Mouse (Mus musculus) embryonic facial prominence, embryonic 13.5 days (tissue): ENCODE measurements around the gene Nccrp1. TPM values are rescaled to one million over a fixed set of nuclear protein-coding genes. Genes with fewer than 3 reads are reported as not detected.
A peak's percentile ranks its signal among the peaks of the same experiment; 100 is the strongest.

Experiments used
- ATAC-seq: fragments of 200-750 bp; cut with Nextera tagmentation; 2 replicates; pipeline ENCODE4 v1.8.0; 2017; ENCODE audit warnings: low read depth; ENCODE audit not compliant: insufficient number of reproducible peaks, insufficient read depth, low FRiP score, low TSS enrichment
- H3K27ac ChIP-seq: fragments of 300-500 bp; sonication (generic); 2 replicates; pipeline ENCODE4 v1.5.1; 2015; ENCODE audit warnings: moderate library complexity, mild to moderate bottlenecking, inconsistent platforms
- H3K27me3 ChIP-seq: fragments of 300-500 bp; sonication (generic); 2 replicates; pipeline ENCODE4 v1.6.1; 2015; ENCODE audit warnings: mild to moderate bottlenecking, inconsistent platforms
- H3K36me3 ChIP-seq: fragments of 300-500 bp; sonication (generic); 2 replicates; pipeline ENCODE4 v1.6.1; 2015; ENCODE audit warnings: mild to moderate bottlenecking, inconsistent platforms
- H3K4me1 ChIP-seq: fragments of 300-500 bp; sonication (generic); 2 replicates; pipeline ENCODE4 v1.6.1; 2015; ENCODE audit warnings: inconsistent platforms
- H3K4me2 ChIP-seq: fragments of 300-500 bp; sonication (generic); 2 replicates; pipeline ENCODE4 v1.6.1; 2015; ENCODE audit warnings: moderate library complexity, mild to moderate bottlenecking, inconsistent platforms
- H3K4me3 ChIP-seq: fragments of 300-500 bp; sonication (generic); 2 replicates; pipeline ENCODE4 v1.5.1; 2015; ENCODE audit warnings: mild to moderate bottlenecking, inconsistent platforms
- H3K9ac ChIP-seq: fragments of 300-500 bp; sonication (generic); 2 replicates; pipeline ENCODE4 v1.6.1; 2015; ENCODE audit warnings: mild to moderate bottlenecking, inconsistent platforms
- H3K9me3 ChIP-seq: fragments of 300-500 bp; sonication (generic); 2 replicates; pipeline ENCODE4 v1.6.1; 2016; ENCODE audit warnings: inconsistent platforms
- WGBS: fragments of 180-500 bp; shearing (Covaris S2); methylation state at CpG from one replicate; pipeline ENCODE4 v1.1.7; 2015; ENCODE audit warnings: mixed read lengths; 5-methylcytosine and 5-hydroxymethylcytosine counted together
- polyA plus RNA-seq: library from polyadenylated mRNA; unstranded; fragments of >200 nt; fragmentation: Nextera tagmentation; extraction: Ambion mirVana; gene quantifications from 2 replicates; pipeline ENCODE4 v1.2.1, GENCODE M21; 2015

The Nccrp1 gene
- 0.18 TPM in 1 of 2 replicates, not detected in the other for polyA plus RNA-seq

DNA sequence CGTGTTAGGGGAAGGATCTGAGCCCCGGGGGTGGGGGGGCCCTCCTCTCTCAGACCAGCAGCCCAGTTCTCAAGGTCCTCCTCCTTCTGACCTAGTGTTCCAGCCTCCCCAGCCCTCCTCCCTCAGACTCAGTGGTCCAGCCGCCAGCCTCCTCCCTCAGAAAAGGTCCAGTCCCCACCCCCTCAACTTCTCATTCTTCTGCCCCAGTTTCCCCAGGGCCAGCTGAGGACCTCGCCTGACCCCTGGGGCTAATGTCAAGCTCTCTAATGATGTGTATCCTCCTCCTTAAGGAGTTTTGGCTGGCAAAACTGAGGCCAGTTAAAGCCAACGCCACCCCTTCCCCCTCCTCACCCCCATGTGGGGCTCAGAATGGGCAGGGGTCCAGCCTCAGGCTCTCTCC is at the start of gene Nccrp1:
Gene Nccrp1, minus strand, starts transcription at position 101 of the 400 bp plus-strand sequence.
- Histone ChIP-seq H3K9me3 (no peaks in the 10 kb centered on the region), H3K27ac (no peak within 1 kb of the TSS), H3K4me1 (peaks cover 18% of the 10 kb centered on the region), H3K36me3 (no peaks in the 10 kb centered on the region), H3K4me3 (peak within 1 kb of the TSS; percentile 30), H3K4me2 (peak within 1 kb of the TSS; percentile 57), H3K9ac (peak within 1 kb of the TSS; percentile 51; the same call in 1 of the 2 replicates), H3K27me3 (peaks cover 61% of the 10 kb centered on the region)
- no peak for ATAC-seq
- 2% methylated on average over 5 of the region's 5 CpGs for WGBS

DNA sequence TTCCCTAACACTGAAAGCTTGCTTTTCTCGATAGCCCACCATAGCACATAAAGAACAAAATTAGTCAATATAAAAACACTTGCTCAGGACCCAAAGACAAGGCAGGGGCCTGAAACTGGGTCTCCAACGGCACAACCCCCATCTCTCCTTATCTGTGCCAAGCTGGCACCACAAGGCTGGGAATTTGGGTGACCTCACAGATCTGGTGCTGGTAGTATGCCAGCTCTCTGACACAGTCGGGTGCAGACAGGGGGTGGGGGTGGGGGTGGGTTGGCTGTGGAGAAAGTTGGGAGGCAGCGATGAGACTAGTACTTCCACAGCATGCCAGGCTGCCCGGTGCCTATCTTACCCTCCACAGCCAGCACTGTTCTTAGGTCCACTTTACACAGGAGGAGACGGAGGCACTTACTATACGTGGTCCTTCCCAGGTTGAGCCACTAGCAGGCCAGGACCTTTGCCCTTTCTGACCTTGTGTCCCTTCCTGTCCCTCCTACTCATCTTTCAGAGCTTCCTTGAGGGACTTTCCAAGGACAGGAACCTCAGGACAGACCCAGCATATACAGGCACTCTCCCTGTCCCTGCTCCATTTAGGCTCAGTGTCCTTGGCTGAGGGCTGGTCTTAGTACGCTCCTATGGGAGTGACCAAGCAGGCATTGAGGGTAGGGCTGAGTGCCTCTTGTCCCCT is 48.8 kb upstream of the Nccrp1 start:
- 72% methylated on average over 8 of the region's 8 CpGs for WGBS
- H3K4me1 ChIP-seq: peaks cover 61% of the 10 kb centered on the region

DNA sequence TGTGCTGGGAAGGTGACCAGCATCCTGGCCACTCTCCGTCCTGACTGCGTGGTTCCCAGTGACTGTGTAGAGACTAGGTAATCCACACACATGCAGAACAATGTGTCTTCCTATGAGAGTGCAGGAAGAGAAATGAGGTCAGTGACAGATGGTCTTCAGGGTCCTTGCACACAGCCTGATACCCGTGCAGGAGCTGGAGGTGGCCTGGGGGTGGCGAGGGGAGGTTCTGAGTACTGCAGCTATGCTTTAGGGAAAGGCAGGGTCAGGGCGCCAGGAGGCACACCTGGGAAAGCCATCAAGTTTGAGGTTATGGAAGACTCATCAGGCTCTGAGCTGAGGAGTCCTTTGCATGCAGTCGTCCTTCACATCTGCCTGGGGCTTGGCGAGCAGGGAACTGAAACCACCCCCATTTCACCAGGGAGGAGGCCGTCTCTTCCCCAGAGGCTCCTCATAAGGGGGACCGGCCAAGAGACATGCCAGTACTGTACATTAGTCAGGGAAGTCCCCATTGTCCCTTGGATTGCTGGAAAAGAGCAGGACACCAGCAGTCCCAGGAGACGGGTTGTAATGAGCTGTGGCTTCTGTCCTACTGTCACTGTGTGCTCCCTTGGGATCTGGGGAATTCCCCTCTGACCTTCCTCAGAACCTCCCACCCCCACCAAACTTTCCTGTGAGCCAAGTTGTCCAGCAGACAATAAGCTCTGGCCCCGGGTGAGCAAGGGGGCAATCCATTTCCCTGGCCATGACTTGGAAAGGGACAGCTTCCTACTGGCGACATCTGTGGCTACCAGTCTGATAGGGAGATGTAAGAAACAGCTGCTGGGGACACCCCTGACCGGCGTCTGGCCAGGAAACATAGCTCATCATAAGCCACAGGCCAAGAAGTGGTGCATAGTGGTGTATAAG is 46.4 kb upstream of the Nccrp1 start:
- no peak overlapping the region for H3K4me3 ChIP-seq
- no peaks in the 10 kb centered on the region for H3K9me3 ChIP-seq
- H3K27me3 ChIP-seq: no peaks in the 10 kb centered on the region
- ATAC-seq: no peak
- H3K9ac ChIP-seq: 0 out of 2 replicates have a peak overlapping the region, but pooled peaks have one; percentile 27
- no peak overlapping the region for H3K4me2 ChIP-seq
- 47% methylated on average over 14 of the region's 14 CpGs for WGBS
- H3K4me1 ChIP-seq: peaks cover 76% of the 10 kb centered on the region
- no peak overlapping the region for H3K27ac ChIP-seq
- H3K36me3 ChIP-seq: peaks cover 6% of the 10 kb centered on the region; the same call in 1 of the 2 replicates

More for the DNA sequence above, 48.8 kb upstream of the Nccrp1 start:
- H3K4me2 ChIP-seq: peak overlapping the region; percentile 81
- H3K9ac ChIP-seq: 0 out of 2 replicates have a peak overlapping the region, but pooled peaks have one; percentile 77
- peaks cover 6% of the 10 kb centered on the region; the same call in 1 of the 2 replicates for H3K36me3 ChIP-seq
- H3K4me3 ChIP-seq: peak overlapping the region; percentile 61; the same call in 1 of the 2 replicates
- H3K27me3 ChIP-seq: no peaks in the 10 kb centered on the region
- H3K27ac ChIP-seq: 0 out of 2 replicates have a peak overlapping the region, but pooled peaks have one; percentile 91
- no peaks in the 10 kb centered on the region for H3K9me3 ChIP-seq
- ATAC-seq: no peak

DNA sequence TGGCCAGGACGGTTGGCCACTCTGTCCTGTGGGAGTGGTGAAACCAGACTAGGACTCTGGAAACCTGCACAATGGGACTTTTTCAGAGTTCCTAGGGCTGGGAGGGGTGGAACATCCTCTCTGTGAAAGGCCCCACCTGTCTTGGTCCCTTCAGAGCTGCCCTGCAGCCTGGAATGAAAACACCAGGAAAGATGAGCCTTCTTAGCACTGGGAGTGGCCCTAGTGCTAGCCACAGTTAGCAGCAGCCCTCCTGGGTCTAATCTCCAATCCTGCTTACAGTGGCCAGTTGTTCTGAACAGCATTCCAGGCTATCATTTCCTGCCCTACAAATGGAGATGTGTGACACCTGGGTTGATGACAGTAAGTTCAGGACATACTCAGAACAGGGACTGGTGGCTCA is 44.8 kb upstream of the Nccrp1 start:
- peaks cover 6% of the 10 kb centered on the region; the same call in 1 of the 2 replicates for H3K36me3 ChIP-seq
- no peak overlapping the region for H3K4me3 ChIP-seq
- no peaks in the 10 kb centered on the region for H3K27me3 ChIP-seq
- no peak overlapping the region for H3K9ac ChIP-seq
- H3K27ac ChIP-seq: no peak overlapping the region
- H3K4me2 ChIP-seq: no peak overlapping the region
- H3K4me1 ChIP-seq: peaks cover 86% of the 10 kb centered on the region
- WGBS: 48% methylated on average over 1 of the region's 1 CpGs
- ATAC-seq: no peak
- H3K9me3 ChIP-seq: no peaks in the 10 kb centered on the region

DNA sequence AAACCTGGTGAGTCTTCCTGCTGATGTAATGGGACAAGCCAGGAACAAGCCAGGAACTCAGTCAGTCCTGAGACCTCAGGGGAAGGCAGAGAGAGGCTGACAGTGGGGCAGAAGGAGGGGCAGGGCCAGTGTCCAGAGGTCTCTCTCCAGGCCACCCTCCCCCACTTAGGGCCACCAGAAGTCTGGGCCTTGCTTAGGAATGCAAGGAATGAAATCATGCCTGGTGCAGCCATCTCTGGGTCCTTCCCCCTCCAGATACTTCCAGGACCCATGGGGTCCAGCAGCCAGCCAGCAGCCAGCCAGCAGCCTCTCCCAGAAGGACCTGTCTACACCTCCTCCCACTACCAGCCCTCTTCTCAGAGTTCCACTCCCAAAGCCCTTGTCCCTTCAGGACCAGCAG is 40.6 kb upstream of the Nccrp1 start:
- H3K4me3 ChIP-seq: no peak overlapping the region
- no peaks in the 10 kb centered on the region for H3K36me3 ChIP-seq
- H3K4me1 ChIP-seq: peaks cover 81% of the 10 kb centered on the region
- no peak for ATAC-seq
- no peaks in the 10 kb centered on the region for H3K9me3 ChIP-seq
- no peak overlapping the region for H3K4me2 ChIP-seq
- H3K27ac ChIP-seq: peak overlapping the region; percentile 69
- H3K27me3 ChIP-seq: no peaks in the 10 kb centered on the region
- peak overlapping the region; percentile 58 for H3K9ac ChIP-seq

DNA sequence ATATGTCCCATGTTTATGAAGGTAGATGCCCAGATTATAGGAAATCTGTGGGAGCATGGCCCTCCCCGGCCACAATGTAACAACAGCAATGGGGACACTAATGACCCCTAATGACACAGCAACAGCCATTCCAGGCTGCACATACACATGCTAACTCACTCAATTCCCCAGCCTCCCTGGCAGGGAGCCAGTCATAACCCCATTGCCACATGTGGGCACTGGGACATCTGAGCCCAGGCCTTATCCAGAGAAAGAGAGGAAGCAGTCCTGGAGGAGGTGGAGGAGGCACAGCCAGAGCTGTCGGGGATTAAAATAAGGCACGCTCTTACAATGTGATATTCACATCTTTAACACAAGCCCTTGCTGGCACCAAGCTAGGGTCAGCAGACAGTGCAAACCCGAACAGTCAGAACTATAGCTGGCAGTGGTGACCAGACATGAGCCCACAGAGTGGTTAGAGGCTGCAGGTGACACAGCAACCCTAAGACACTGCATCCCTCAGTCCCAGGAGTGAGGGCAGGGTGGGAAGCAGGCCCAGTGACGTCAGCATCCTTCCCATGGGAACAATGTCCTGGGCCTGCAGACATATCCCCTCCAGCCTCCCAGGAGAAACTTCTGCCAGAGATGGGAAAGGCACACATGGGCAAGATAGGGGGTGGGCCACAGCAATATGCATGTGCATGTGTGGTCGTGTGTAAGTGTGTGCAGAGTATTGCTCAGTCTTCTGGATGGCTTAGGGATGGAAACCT is 39.8 kb upstream of the Nccrp1 start:
- peak overlapping the region; percentile 58; the same call in 1 of the 2 replicates for H3K9ac ChIP-seq
- H3K9me3 ChIP-seq: no peaks in the 10 kb centered on the region
- H3K4me2 ChIP-seq: no peak overlapping the region; the same call in 1 of the 2 replicates
- 45% methylated on average over 6 of the region's 6 CpGs for WGBS
- H3K27ac ChIP-seq: peak overlapping the region; percentile 69
- no peaks in the 10 kb centered on the region for H3K36me3 ChIP-seq
- peaks cover 73% of the 10 kb centered on the region for H3K4me1 ChIP-seq
- H3K4me3 ChIP-seq: no peak overlapping the region
- ATAC-seq: no peak
- no peaks in the 10 kb centered on the region for H3K27me3 ChIP-seq

DNA sequence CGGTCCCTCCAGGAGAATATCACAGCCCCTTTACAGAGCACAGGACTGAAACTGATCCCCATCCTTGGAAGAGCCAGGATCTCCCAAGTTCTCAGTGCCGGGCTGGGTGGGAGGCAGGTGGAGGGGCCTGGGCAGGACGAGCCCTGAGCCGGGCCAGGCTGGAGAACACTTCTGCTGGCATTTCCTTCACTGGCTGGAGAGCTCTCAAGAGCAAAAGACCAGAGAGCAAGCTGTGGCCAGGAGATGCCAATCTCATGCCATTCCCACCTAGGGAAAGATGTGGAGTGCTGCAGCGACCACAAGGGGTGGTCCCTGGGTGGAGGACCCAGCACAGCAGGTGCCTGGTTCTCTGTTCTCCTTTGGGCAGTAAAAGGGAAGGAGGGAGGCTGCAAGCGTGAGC is 37.9 kb upstream of the Nccrp1 start:
- Histone ChIP-seq H3K4me1 (peaks cover 71% of the 10 kb centered on the region), H3K4me3 (no peak overlapping the region), H3K9ac (no peak overlapping the region), H3K36me3 (no peaks in the 10 kb centered on the region), H3K27ac (peak overlapping the region; percentile 36; the same call in 1 of the 2 replicates), H3K9me3 (no peaks in the 10 kb centered on the region), H3K4me2 (no peak overlapping the region), H3K27me3 (no peaks in the 10 kb centered on the region)
- ATAC-seq: no peak
- 78% methylated on average over 6 of the region's 6 CpGs for WGBS

DNA sequence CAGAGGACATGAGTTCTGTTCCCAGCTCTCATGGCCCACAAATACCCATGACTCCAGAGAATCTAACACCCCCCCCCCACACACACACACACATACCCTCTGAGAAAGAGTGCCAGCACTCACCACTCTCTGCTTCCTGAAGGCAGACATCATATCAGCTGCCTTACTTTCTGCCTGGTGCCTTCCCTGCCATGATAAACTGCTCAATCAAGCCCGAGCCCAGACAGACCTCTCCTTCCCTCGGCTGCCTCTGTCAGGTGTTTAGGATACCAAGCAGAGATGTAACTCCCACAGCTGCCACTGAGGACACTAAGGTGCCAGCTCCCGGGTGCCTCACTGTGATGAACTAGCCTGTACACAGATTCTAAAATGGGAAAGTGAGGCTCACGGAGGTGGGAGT is 37.4 kb upstream of the Nccrp1 start:
- H3K27me3 ChIP-seq: no peaks in the 10 kb centered on the region
- H3K9ac ChIP-seq: no peak overlapping the region
- H3K4me1 ChIP-seq: peaks cover 74% of the 10 kb centered on the region
- H3K4me3 ChIP-seq: no peak overlapping the region
- H3K4me2 ChIP-seq: no peak overlapping the region
- 0 out of 2 replicates have a peak overlapping the region, but pooled peaks have one; percentile 5 for H3K27ac ChIP-seq
- H3K9me3 ChIP-seq: no peaks in the 10 kb centered on the region
- ATAC-seq: no peak
- H3K36me3 ChIP-seq: no peaks in the 10 kb centered on the region
- 73% methylated on average over 4 of the region's 4 CpGs for WGBS

DNA sequence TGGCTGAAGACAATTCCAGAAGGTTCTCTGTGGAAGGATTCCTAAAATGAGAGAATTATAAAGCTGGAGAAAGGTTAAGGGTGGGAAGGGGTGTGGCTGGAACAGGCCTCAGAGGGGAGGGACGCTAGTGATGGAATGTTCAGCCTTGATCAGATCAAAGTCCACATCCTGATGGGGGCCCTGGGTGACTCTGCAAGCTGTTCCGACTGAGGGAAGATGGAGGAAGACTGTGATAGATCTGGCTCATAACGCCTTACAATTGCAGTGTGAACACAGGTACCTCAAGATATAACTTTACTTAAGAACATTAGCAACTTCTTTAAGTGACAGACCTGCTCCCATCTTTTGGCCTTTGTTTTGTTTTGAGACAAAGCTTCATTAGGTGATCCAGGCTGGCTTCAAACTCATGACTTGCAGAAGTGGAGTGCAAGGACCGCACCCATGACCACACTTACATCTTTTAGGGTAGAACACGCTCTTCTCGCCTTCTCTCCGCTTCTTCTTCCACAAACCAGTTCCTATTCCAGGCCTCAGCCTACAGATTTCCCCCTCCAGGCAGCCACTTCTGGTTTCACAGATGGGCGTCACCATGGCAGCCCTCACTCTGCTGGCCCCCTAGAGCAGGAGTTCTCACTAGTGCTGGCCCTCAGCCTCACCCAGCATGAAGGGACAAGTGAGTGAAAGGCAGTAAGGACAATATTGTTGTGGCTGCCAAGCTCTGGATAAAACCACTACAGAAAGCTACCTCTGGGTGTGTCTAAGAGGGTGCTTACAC is 36.7 kb upstream of the Nccrp1 start:
- Histone ChIP-seq H3K36me3 (no peaks in the 10 kb centered on the region), H3K4me2 (no peak overlapping the region), H3K4me3 (no peak overlapping the region), H3K27me3 (no peaks in the 10 kb centered on the region), H3K9me3 (no peaks in the 10 kb centered on the region), H3K27ac (peak overlapping the region; percentile 5; the same call in 1 of the 2 replicates), H3K4me1 (peaks cover 74% of the 10 kb centered on the region), H3K9ac (no peak overlapping the region)
- no peak for ATAC-seq
- 68% methylated on average over 8 of the region's 8 CpGs for WGBS

DNA sequence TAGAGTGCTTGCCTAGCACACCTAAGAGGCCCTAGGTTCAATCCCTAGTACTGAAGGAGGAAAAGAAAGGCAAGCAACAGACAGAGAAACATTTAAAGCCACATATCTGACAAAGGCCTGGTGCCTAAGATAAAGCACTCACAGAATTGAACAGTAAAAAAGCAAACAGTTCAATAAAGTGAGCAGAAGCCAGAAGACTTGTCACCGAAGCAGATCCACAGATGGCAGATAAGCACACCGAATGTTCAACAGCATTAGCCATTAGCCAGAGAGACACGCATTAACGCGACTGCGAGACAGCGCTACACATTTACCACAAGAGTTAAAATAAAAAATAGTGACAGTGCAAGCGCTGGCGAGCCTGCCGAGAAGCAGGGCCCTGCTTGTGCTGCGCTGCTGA is 35.8 kb upstream of the Nccrp1 start:
- ATAC-seq: no peak
- H3K9me3 ChIP-seq: no peaks in the 10 kb centered on the region
- no peak overlapping the region for H3K27ac ChIP-seq
- H3K4me1 ChIP-seq: peaks cover 74% of the 10 kb centered on the region
- H3K27me3 ChIP-seq: no peaks in the 10 kb centered on the region
- no peaks in the 10 kb centered on the region for H3K36me3 ChIP-seq
- H3K9ac ChIP-seq: no peak overlapping the region
- WGBS: 81% methylated on average over 11 of the region's 11 CpGs
- no peak overlapping the region for H3K4me3 ChIP-seq
- H3K4me2 ChIP-seq: no peak overlapping the region
